Mouse (Mus musculus) layer of hippocampus, postnatal 36 days (tissue): ENCODE measurements around the gene Samm50. TPM values are rescaled to one million over a fixed set of nuclear protein-coding genes. Genes with fewer than 3 reads are reported as not detected.

Source experiments
- DNase-seq, 2 experiments: peaks; one replicate each; pipeline ENCODE4 v3.0.0; 2022
- microRNA-seq, 2 experiments: library from miRNA; unstranded; fragments of <30 nt; microRNA quantifications; one replicate each; pipeline ENCODE4 v1.2.0; 2021
- total RNA-seq, 2 experiments: library from RNA; stranded (reverse); gene quantifications; 2 replicates each; pipeline ENCODE4 v1.2.3; 2021

The Samm50 gene
- total RNA-seq, 2 experiments from 2014 or later: 93.0 to 93.1 TPM

DNA sequence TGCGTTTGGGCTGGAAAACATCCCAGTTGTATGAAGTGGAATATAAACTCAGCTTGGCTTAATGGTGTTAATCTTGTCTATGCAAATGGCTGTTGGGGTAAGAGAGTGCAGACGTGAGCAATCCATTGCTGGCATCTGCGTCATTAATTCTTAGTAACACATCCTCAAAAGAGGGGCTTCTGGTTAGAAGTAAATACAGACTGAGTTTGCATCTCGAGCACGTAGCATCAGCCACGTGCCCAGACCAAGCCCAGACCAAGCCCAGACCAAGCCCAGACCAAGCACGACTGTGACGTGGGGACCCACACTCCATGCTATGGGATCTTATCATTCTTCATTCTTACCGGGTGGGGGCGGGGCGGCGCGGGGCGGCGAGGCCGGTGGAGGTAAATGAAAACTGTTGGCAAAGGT is 47.0 kb downstream of the Samm50 start:
- DNase-seq: no peak

GRCm38 (mm10) chr15:84241520-84241919 is 49.5 kb downstream of the Samm50 start:
- no peak for DNase-seq

- DNase-seq: no peak
These were observed 53.1 kb downstream of the Samm50 start for GRCm38 (mm10) chr15:84245104-84245503.

- no peak for DNase-seq
These were observed 54.2 kb downstream of the Samm50 start for GRCm38 (mm10) chr15:84246195-84246594.

DNA sequence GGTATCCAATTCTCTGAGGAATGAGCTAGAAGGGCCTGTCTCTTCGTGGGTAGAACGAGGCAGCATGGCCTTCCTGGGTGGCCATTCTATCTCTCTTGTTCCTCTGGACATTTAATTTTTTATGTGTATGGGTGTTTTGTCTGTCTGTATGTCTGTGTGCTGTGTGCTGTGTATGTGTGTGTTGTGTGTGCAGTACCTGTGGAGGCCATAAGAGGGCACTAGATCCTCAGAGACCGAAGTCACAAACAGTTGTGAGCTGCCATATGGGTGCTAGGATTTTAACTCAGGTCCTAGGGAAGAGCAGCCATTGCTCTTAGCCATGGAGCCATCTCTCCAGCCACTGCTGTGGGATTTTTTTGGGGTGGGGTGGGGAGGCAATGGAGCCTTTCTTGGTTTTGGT is 55.3 kb downstream of the Samm50 start:
- DNase-seq: no peak

DNA sequence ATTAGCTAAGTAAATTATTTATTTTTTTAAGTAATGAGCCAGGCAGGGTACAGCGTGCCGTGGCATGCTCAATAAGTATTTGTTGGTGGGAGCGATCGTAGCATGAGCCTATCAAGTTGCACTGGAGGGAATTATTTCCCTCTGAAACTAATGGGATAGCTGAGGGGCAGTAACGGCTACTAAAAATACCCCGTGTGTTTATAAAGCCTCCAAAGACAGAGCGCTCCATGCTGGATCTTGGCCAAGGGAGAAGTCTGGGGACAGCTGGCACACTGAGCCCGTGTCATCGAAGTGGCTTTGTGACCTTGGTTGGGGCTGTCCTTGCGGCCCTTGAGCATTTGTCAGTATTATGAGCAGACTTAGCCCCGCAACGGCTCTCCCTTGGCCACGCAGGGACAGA is 59.2 kb downstream of the Samm50 start:
- DNase-seq: no peak

DNA sequence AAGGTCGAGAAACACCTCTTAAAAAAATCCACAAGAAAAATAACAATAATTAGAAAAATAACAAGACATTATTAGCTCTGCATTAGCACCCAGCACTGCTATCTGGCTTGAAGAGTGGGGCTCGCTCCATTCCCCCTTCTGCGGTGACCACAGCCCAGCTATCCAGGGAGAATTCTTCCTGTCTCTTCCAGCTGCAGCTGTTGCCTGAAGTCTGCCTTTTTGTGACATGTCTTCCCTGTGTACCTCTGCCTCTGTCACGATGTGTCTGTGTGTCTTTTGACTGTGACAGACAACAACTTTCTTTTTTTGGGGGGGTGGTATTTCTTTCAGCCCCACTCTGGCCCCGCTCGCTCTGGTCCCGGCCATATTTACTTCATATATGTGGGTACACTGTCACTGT is 60.6 kb downstream of the Samm50 start:
- DNase-seq: no peak

GRCm38 (mm10) chr15:84253757-84254156 is 61.7 kb downstream of the Samm50 start:
- DNase-seq: peak; percentile 35 to 44

DNA sequence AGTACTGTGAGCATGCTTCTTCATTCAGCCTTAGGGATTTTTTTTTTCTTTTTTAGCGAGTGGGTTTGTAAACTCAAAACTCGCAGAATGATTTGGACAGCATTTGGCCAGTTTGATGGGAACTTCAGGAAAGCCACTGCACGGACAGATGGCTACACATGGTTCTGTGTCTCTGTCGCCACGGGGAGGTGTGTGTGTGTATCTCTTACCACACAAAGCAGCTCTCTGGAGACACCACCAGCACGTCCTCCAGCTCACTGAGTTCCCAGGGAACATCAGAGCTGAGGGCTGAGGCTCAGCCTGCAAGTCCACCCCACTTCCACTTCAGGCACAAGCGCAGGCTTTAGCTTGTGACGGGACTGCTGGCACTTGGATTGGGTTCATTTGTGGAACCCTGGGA is 62.3 kb downstream of the Samm50 start:
- DNase-seq: no peak

DNA sequence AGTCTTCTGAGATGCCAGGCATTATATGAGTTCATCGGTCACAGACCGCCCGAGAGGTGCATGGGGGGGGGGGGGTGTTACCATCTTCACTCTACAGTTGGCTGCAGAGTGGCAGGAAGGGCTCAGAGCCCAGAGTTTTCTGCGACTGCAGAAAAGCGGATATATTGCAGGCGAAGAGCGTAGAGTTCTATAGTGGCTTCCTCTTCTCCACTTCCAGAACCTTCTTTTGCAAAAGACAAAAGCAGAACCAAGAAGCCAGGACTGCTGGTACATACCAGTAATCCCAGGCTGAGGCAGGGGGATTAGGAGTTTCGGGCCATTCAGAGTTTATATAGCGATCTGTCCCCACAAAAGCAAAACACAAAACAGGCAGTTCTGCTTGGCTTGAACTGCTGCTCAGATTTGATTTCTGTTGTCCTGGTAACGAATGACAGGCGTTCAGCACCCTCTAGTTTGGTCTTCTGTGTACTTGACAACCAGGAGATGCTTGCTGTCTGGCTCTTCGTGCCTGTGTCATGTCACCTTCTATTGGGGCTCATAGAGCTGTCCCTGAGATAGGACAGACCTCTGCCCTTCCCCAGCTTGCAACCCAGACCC is 64.3 kb downstream of the Samm50 start:
- peak; percentile 34 to 53 for DNase-seq

DNA sequence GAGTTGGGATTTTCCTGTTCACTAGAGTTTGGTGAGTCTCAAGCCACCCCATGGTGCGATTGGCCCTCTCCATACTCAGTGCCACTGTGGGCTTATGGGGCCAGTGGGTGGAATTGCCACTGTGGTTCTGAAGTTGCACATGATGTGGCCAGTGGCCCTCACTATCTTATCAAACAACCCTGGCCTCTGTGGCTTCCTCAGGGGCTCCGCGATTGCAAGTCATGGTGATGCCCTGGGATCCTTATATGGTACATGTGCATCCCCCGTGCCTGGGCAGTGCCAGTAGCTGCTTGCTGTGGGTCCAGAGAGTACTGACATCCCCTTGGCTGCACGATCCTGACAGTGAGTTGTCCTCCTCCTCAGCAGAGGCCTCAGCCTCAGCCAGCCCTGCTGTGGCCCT is 64.8 kb downstream of the Samm50 start:
- no peak for DNase-seq

GRCm38 (mm10) chr15:84258602-84259355 is 66.7 kb downstream of the Samm50 start:
- no peak for DNase-seq

DNA sequence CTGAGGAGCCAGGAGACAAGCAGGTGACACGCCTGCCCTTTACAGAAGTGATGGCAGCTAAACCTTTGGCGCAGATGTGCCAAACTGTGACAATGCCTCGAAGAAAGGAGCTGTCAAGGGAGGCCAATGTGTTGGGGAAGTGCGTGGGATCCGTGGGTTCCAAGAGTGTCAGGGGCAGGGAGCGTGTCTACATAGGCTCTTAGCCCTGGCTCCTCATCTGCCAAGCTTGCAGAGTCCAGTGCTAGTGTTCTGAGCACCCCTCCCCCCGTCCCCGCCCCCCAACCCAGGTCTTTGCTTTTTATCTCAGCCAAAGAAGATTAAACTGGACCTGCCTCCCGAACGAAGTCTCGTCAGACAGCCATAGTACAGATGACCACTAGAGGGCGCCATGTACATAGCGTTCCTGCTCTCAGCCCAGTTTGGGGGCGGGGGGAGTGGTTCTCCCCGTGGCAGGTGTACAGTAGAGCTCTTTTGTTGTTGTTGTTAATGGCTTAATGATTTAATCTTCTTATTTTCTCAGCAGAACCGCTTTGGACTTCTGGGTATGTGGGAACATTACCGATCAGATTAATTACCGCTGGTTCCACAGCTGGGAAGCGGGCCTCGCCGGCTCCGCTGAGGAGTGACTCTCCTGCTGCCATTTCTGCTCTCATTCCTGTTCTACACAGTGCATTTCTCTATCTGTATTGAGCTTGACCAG is 68.2 kb downstream of the Samm50 start:
- DNase-seq: peak; percentile 73 to 81

DNA sequence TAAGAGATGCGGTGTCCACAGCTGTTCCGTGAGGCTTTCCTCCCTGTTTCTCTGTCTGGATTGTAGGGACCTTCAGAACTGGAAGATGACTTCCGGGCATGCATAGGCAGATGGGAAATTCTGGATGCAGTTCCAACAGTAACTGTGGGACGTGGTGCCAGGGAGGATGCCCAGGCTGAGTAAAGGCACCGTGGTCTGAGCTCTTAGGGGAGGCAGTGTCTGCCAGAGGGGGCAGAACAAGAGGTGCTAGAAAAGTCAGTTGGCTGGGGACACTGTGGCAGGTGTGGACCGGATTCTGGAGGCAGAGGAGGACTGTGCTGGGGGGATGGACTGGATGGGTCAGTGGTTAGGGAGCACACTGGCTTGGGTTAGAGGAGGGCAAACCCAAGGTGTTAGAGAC is 70.6 kb downstream of the Samm50 start:
- DNase-seq: no peak

DNA sequence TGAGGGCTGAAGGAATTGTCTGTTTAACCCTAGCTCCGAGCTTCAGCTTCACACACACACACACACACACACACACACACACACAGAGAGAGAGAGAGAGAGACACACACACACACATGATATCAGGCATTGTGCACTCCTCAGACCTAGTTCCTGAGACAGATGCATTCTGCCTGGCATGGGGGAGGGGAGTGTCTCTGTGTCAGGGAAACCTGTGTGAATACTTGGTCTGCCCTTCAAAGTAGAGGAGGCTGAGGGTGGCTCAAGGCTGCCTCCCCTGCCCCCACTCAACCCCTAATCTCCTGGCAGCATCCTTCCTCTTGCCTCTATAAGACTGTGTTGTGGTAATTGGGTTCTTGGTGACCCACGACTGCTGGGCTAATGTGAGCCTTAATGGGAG is 71.5 kb downstream of the Samm50 start:
- DNase-seq: no peak

DNA sequence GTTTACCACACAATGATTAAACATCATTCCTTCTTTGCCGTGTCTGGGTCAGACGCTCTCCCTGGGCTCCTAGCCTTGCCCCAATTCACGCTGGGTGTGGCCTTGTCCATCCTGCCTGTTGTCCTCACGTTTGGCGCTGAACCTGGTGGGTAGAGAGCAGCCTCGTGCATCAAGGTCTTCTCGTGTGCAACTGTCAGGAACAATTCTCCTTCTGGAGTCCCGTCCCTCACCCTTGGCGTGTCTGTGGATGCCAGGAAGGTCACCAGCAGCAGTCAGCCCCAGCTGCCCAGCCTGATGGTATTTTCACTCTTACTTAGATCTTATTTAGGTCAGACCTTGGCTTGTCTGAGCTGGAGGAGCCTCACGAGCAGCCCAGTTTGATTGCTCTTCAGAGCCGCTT is 73.1 kb downstream of the Samm50 start:
- DNase-seq: no peak

- DNase-seq: no peak
These were observed 74.2 kb downstream of the Samm50 start for GRCm38 (mm10) chr15:84266290-84266689.

Small RNA genes within 50 kb of the gene (microRNA-seq; reads per million reads assigned to microRNA genes)
- 0 to 0.63 reads per million in 2 experiments for gene Mir6392

Other genes with a start within 250 kb of the Samm50 start
- 1 to 10 TPM; 4.6 to 7.3 TPM for gene Efcab6, start 126.9 kb upstream of the Samm50 start, total RNA-seq
- gene Sult4a1, start 86.5 kb upstream of the Samm50 start, total RNA-seq: 100 to 1,000 TPM; 317 to 352 TPM
- gene Pnpla5, start 69.1 kb upstream of the Samm50 start, total RNA-seq: not detected
- 1 to 10 TPM; 7.2 to 7.6 TPM for gene Pnpla3, start 24.4 kb upstream of the Samm50 start, total RNA-seq
- 10 to 100 TPM; 32.4 to 37.7 TPM for gene Parvb, start 39.8 kb downstream of the Samm50 start, total RNA-seq
- 10 to 100 TPM; 15.8 to 24.3 TPM for gene Parvg, start 131.8 kb downstream of the Samm50 start, total RNA-seq